Mouse (Mus musculus) adipocyte (in vitro differentiated cells): ENCODE data around the gene Zfp141.

Experiments
- DNase-seq: peaks from one replicate; pipeline ENCODE4 v3.0.0-alpha.2; 2016; ENCODE audit warnings: low spot score

Gene Zfp141

DNA sequence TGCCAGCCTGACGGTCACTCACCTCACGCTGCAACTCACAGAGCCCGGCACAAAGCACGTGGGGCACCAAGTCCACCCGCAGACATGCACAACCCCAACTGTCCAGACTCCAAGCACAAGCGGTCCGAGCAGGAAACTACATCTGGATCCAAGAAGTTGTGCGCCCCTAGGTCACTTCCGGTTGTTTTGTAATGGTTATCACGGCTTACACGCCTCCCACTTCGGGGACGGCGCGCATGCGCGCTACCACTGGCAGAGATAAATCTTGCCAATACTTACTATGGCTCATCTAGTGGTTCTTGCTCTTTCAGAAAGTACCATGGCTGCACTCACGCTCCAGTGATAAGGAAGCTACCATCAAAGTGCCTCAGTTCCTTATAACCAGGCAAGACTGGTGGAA, at the start of gene Zfp141:
Gene Zfp141 (minus strand): TSS at position 153 of the 400 bp plus-strand sequence.
- peak; percentile 93 for DNase-seq

- no peak for DNase-seq
These were observed 46.2 kb upstream of the Zfp141 start for GRCm38 (mm10) chr7:42551766-42552165.

GRCm38 (mm10) chr7:42505186-42505585, 354 bp downstream of the Zfp141 start:
- DNase-seq: no peak

DNA sequence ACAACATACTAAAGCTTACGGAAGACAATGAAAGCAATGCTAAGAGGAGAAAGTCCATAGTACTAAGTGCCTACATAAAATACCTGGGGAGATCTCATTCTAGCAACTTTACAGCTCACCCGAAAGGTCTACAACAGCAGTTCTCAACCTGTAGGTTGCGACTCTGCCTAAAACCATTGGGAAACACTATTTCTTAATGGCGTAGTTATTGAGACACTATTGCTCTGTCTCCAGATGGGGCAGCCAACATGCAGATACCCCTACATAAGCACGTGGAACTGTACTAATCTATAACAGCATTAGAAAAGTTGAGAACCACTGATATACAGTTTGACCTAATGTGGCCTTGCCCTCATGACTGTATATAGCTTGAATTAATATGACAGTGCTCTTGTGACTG, 7.3 kb downstream of the Zfp141 start:
- DNase-seq: no peak

DNA sequence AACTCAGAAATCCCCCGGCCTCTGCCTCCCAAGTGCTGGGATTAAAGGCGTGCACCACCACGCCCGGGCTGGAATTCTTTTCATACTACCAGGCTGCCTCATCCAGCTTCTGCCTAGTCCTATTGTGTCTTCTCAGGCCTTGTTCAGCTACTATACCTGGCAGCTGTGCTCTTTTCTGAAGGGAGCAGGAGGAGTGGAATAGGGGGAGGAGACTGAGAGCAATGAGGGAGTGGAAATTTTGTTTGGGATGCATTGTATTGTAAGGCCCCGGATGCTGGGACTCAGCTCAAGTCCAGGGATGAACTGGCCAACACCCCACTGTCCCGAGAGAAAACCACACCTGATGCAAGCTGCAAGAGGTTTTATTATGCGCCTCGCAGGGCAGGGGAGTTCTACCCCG, 8.2 kb downstream of the Zfp141 start:
- DNase-seq: no peak

- DNase-seq: no peak
These were observed 9.3 kb downstream of the Zfp141 start for GRCm38 (mm10) chr7:42496202-42496601.

GRCm38 (mm10) chr7:42490859-42491258, 14.7 kb downstream of the Zfp141 start:
- no peak for DNase-seq

GRCm38 (mm10) chr7:42490358-42490757, 15.2 kb downstream of the Zfp141 start:
- no peak for DNase-seq

GRCm38 (mm10) chr7:42454640-42455039, 50.9 kb downstream of the Zfp141 start:
- DNase-seq: no peak

GRCm38 (mm10) chr7:42450618-42451017, 54.9 kb downstream of the Zfp141 start:
- DNase-seq: peak; percentile 18

DNA sequence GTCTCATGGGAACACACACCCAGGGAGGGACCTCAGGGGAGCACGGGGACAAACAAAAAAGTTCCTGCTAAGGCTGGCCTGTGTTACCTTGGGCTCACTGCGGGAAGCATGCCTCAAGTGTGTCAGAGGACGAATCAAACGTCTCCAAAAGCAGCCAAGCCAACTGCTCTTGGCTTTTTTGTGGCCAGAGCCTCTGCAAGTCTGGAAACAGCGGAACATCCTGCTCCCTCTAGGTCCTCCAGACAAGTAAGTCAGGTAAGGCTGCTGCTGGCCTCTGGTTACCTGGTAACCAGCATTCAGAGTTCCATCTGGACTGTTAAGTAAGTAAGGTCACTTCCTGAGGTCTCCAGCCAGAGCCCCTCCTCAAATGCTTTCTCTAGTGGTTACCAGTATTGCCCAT, 57.7 kb downstream of the Zfp141 start, which contains the start of gene 4933421I07Rik:
Gene 4933421I07Rik (minus strand): TSS at position 271 of the 400 bp plus-strand sequence.
- DNase-seq: no peak

GRCm38 (mm10) chr7:42447352-42447751, 58.2 kb downstream of the Zfp141 start:
- DNase-seq: no peak
